Mouse (Mus musculus): ENCODE data around the gene Pcp4l1. TPM values are rescaled to one million over a fixed set of nuclear protein-coding genes. Genes with fewer than 3 reads are reported as not detected.

The Pcp4l1 gene
- polyA plus RNA-seq, 1 experiment: 0.13 TPM

GRCm38 (mm10) chr1:171205704-171206493 lies 9.8 kb upstream of the Pcp4l1 start:
- H3K79me2 ChIP-seq (ENCODE audit: control insufficient read depth, insufficient read depth): no peaks in the 10 kb centered on the region
- no peaks in the 10 kb centered on the region for H3K36me3 ChIP-seq (ENCODE audit: control insufficient read depth, insufficient read depth)
- no peaks in the 10 kb centered on the region for H3K27me3 ChIP-seq (ENCODE audit: control insufficient read depth, insufficient read depth, insufficient read length)
- H3ac ChIP-seq (ENCODE audit: control insufficient read depth, insufficient read length, low read depth): no peak overlapping the region
- TF ChIP-seq CTCF (IDR thresholded peaks at IDR 0.05; ENCODE audit: control insufficient read depth, insufficient read depth, insufficient read length) (no peak), MYOD1 (IDR thresholded peaks at IDR 0.05; ENCODE audit: control insufficient read depth, insufficient read length, low read depth) (no peak), FOSL1 (IDR thresholded peaks at IDR 0.05; ENCODE audit: insufficient read depth, low read length, poor library complexity, severe bottlenecking) (no peak), USF1 (IDR thresholded peaks at IDR 0.05; ENCODE audit: low read depth) (no peak), CEBPB (IDR thresholded peaks at IDR 0.05; ENCODE audit: low read depth) (no peak), MYOG (IDR thresholded peaks at IDR 0.05; ENCODE audit: control insufficient read depth, extremely low read depth, insufficient read length) (no peak), MAX (IDR thresholded peaks at IDR 0.05) (no peak)
- no peak overlapping the region for H3K4me3 ChIP-seq (ENCODE audit: insufficient read depth, poor library complexity, severe bottlenecking)
- no peaks in the 10 kb centered on the region for H3K79me3 ChIP-seq (ENCODE audit: low read depth)

- H3K79me2 ChIP-seq (ENCODE audit: control insufficient read depth, insufficient read depth): no peaks in the 10 kb centered on the region
- H3K27me3 ChIP-seq (ENCODE audit: control insufficient read depth, insufficient read depth, insufficient read length): no peaks in the 10 kb centered on the region
- TF ChIP-seq CEBPB (IDR thresholded peaks at IDR 0.05; ENCODE audit: low read depth) (no peak), MAX (IDR thresholded peaks at IDR 0.05) (no peak), USF1 (IDR thresholded peaks at IDR 0.05; ENCODE audit: low read depth) (no peak), MYOG (IDR thresholded peaks at IDR 0.05; ENCODE audit: control insufficient read depth, extremely low read depth, insufficient read length) (no peak), MYOD1 (IDR thresholded peaks at IDR 0.05; ENCODE audit: control insufficient read depth, insufficient read length, low read depth) (no peak), CTCF (IDR thresholded peaks at IDR 0.05; ENCODE audit: control insufficient read depth, insufficient read depth, insufficient read length) (no peak), FOSL1 (IDR thresholded peaks at IDR 0.05; ENCODE audit: insufficient read depth, low read length, poor library complexity, severe bottlenecking) (no peak)
- H3ac ChIP-seq (ENCODE audit: control insufficient read depth, insufficient read length, low read depth): no peak overlapping the region
- H3K36me3 ChIP-seq (ENCODE audit: control insufficient read depth, insufficient read depth): no peaks in the 10 kb centered on the region
- no peak overlapping the region for H3K4me3 ChIP-seq (ENCODE audit: insufficient read depth, poor library complexity, severe bottlenecking)
- no peaks in the 10 kb centered on the region for H3K79me3 ChIP-seq (ENCODE audit: low read depth)
These were observed 8.2 kb upstream of the Pcp4l1 start for GRCm38 (mm10) chr1:171204249-171204644.

GRCm38 (mm10) chr1:171203471-171204248 lies 7.6 kb upstream of the Pcp4l1 start:
- no peaks in the 10 kb centered on the region for H3K36me3 ChIP-seq (ENCODE audit: control insufficient read depth, insufficient read depth)
- H3K4me3 ChIP-seq (ENCODE audit: insufficient read depth, poor library complexity, severe bottlenecking): no peak overlapping the region
- no peaks in the 10 kb centered on the region for H3K27me3 ChIP-seq (ENCODE audit: control insufficient read depth, insufficient read depth, insufficient read length)
- no peaks in the 10 kb centered on the region for H3K79me2 ChIP-seq (ENCODE audit: control insufficient read depth, insufficient read depth)
- H3K79me3 ChIP-seq (ENCODE audit: low read depth): no peaks in the 10 kb centered on the region
- H3ac ChIP-seq (ENCODE audit: control insufficient read depth, insufficient read length, low read depth): no peak overlapping the region
- TF ChIP-seq CEBPB (IDR thresholded peaks at IDR 0.05; ENCODE audit: low read depth): no peak
- TF ChIP-seq MYOD1 (IDR thresholded peaks at IDR 0.05; ENCODE audit: control insufficient read depth, insufficient read length, low read depth): no peak
- TF ChIP-seq FOSL1 (IDR thresholded peaks at IDR 0.05; ENCODE audit: insufficient read depth, low read length, poor library complexity, severe bottlenecking): no peak
- TF ChIP-seq USF1 (IDR thresholded peaks at IDR 0.05; ENCODE audit: low read depth): no peak
- no peak for TF ChIP-seq MYOG (IDR thresholded peaks at IDR 0.05; ENCODE audit: control insufficient read depth, extremely low read depth, insufficient read length)
- TF ChIP-seq MAX (IDR thresholded peaks at IDR 0.05): no peak
- no peak for TF ChIP-seq CTCF (IDR thresholded peaks at IDR 0.05; ENCODE audit: control insufficient read depth, insufficient read depth, insufficient read length)

DNA sequence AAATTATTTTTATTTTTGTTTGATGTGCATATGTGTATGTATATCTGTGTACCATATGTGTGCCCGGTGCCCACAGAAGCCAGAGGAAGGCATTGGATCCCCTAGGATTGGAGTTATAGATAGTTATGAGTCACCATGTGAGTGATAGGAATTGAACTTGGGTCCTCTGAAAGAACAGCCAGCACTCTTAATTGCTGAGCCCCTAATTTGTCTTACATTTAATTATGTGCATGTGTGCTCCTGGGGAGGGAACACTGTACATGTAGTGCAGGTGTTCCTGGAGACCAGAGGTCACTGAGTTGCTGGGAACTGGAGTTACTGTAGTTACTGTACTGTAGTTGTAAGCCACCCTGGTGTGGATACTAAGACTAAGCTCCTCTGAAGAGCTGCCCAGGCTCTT lies 4.7 kb upstream of the Pcp4l1 start:
- Histone ChIP-seq H3K4me3 (ENCODE audit: insufficient read depth, poor library complexity, severe bottlenecking) (no peak overlapping the region), H3K79me2 (ENCODE audit: control insufficient read depth, insufficient read depth) (no peaks in the 10 kb centered on the region), H3K79me3 (ENCODE audit: low read depth) (no peaks in the 10 kb centered on the region), H3ac (ENCODE audit: control insufficient read depth, insufficient read length, low read depth) (no peak overlapping the region), H3K36me3 (ENCODE audit: control insufficient read depth, insufficient read depth) (no peaks in the 10 kb centered on the region), H3K27me3 (ENCODE audit: control insufficient read depth, insufficient read depth, insufficient read length) (no peaks in the 10 kb centered on the region)
- TF ChIP-seq MYOG (IDR thresholded peaks at IDR 0.05; ENCODE audit: control insufficient read depth, extremely low read depth, insufficient read length) (no peak), MAX (IDR thresholded peaks at IDR 0.05) (no peak), FOSL1 (IDR thresholded peaks at IDR 0.05; ENCODE audit: insufficient read depth, low read length, poor library complexity, severe bottlenecking) (no peak), CEBPB (IDR thresholded peaks at IDR 0.05; ENCODE audit: low read depth) (no peak), USF1 (IDR thresholded peaks at IDR 0.05; ENCODE audit: low read depth) (no peak), MYOD1 (IDR thresholded peaks at IDR 0.05; ENCODE audit: control insufficient read depth, insufficient read length, low read depth) (no peak), CTCF (IDR thresholded peaks at IDR 0.05; ENCODE audit: control insufficient read depth, insufficient read depth, insufficient read length) (no peak)

DNA sequence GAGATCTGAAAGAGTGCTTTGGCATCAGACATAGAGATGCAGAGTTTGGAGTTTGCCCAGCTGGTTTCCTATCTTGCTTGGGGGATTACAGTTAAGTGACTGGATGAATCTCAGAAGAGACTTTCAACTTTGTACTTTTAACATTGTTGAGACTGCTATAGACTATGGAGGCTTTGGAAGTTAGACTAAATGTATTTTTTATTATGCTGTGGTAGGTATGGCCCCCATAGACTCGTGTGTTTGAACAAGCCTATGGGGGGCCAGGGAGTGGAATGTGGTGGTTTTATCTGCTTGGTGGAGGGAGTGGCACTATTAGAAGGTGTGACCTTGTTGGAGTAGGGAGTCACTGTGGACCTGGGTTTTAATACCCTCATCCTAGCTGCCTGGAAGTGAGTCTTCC lies 3.5 kb upstream of the Pcp4l1 start:
- H3ac ChIP-seq (ENCODE audit: control insufficient read depth, insufficient read length, low read depth): no peak overlapping the region
- no peaks in the 10 kb centered on the region for H3K79me2 ChIP-seq (ENCODE audit: control insufficient read depth, insufficient read depth)
- no peaks in the 10 kb centered on the region for H3K27me3 ChIP-seq (ENCODE audit: control insufficient read depth, insufficient read depth, insufficient read length)
- H3K4me3 ChIP-seq (ENCODE audit: insufficient read depth, poor library complexity, severe bottlenecking): no peak overlapping the region
- no peaks in the 10 kb centered on the region for H3K36me3 ChIP-seq (ENCODE audit: control insufficient read depth, insufficient read depth)
- no peak for TF ChIP-seq USF1 (IDR thresholded peaks at IDR 0.05; ENCODE audit: low read depth)
- TF ChIP-seq MAX (IDR thresholded peaks at IDR 0.05): no peak
- no peak for TF ChIP-seq CTCF (IDR thresholded peaks at IDR 0.05; ENCODE audit: control insufficient read depth, insufficient read depth, insufficient read length)
- no peak for TF ChIP-seq CEBPB (IDR thresholded peaks at IDR 0.05; ENCODE audit: low read depth)
- no peak for TF ChIP-seq FOSL1 (IDR thresholded peaks at IDR 0.05; ENCODE audit: insufficient read depth, low read length, poor library complexity, severe bottlenecking)
- TF ChIP-seq MYOD1 (IDR thresholded peaks at IDR 0.05; ENCODE audit: control insufficient read depth, insufficient read length, low read depth): no peak
- no peak for TF ChIP-seq MYOG (IDR thresholded peaks at IDR 0.05; ENCODE audit: control insufficient read depth, extremely low read depth, insufficient read length)
- H3K79me3 ChIP-seq (ENCODE audit: low read depth): no peaks in the 10 kb centered on the region

Data from C2C12 (cell line).